Comparison of ENCODE assay signal across 9 mouse cellular contexts in genomic region chr5:122894007-122894637, GRCm38 (mm10). TPM values are rescaled to one million over a fixed set of nuclear protein-coding genes. Genes with fewer than 3 reads are reported as not detected.
DNase-seq lines count a peak whose midpoint lies in the region; ATAC-seq and TF ChIP-seq lines count a peak whose summit lies in the region.
"Had no signal": no experiment of that assay in that cellular context is flagged by ENCODE, and none has a peak within 500 bp of the region (broad histone marks: within the 10 kb centered on the region; RNA-seq: fewer than 3 reads in every experiment).

No protein-coding gene starts in this region.

- no peaks in the 10 kb centered on the region for H3K27me3 ChIP-seq in hindbrain, embryonic 14.5 days (ENCODE audit: control insufficient read depth, insufficient read depth, low read length)
- H3K27me3 ChIP-seq in hindbrain, embryonic 13.5 days: no peaks in the 10 kb centered on the region
- H3K27me3 ChIP-seq in ES-Bruce4 (ENCODE audit: control insufficient read depth, insufficient read depth, low read length, poor library complexity, severe bottlenecking): no peaks in the 10 kb centered on the region
- H3K27me3 ChIP-seq in limb, embryonic 11.5 days (ENCODE audit: control insufficient read depth, insufficient read depth, low read length): no peaks in the 10 kb centered on the region
- H3K27me3 ChIP-seq: lung, embryonic 15.5 days had no signal

- no peak overlapping the region for H3K27ac ChIP-seq in hindbrain, embryonic 14.5 days
- no peak overlapping the region for H3K27ac ChIP-seq in hindbrain, embryonic 13.5 days
- H3K27ac ChIP-seq in ES-Bruce4 (ENCODE audit: insufficient read depth, low read length): no peak overlapping the region
- no peak overlapping the region for H3K27ac ChIP-seq in bone marrow, adult 2 months (ENCODE audit: control insufficient read depth, insufficient read depth, low read depth, low read length, poor library complexity)
- no peak overlapping the region for H3K27ac ChIP-seq in limb, embryonic 11.5 days (replicated peaks; ENCODE audit: low read depth, low read length)
- H3K27ac ChIP-seq: lung, embryonic 15.5 days had no signal

- no peak for TF ChIP-seq POLR2A in ES-Bruce4 (IDR thresholded peaks at IDR 0.05; ENCODE audit: insufficient read depth, low read length)
- no peak for TF ChIP-seq POLR2A in bone marrow, adult 2 months (IDR thresholded peaks at IDR 0.05; ENCODE audit: borderline replicate concordance, control insufficient read depth, low read depth, low read length)

- no peak for ATAC-seq in hindbrain, embryonic 14.5 days (ENCODE audit: low FRiP score)
- ATAC-seq in hindbrain, embryonic 13.5 days (ENCODE audit: low FRiP score): no peak
- ATAC-seq in limb, embryonic 11.5 days (ENCODE audit: insufficient number of reproducible peaks, low FRiP score, low TSS enrichment, low read depth): no peak

- TF ChIP-seq EP300 in ES-Bruce4 (IDR thresholded peaks at IDR 0.05; ENCODE audit: insufficient read depth, low read depth, low read length): no peak

- 94% methylated on average over 5 of the region's 5 CpGs for WGBS in hindbrain, embryonic 14.5 days
- 89% methylated on average over 5 of the region's 5 CpGs for WGBS in hindbrain, embryonic 13.5 days
- WGBS in bone marrow, adult 2 months: 85% methylated on average over 5 of the region's 5 CpGs
- 93% methylated on average over 5 of the region's 5 CpGs for WGBS in limb, embryonic 11.5 days

- H3K9ac ChIP-seq in hindbrain, embryonic 14.5 days: no peak overlapping the region
- H3K9ac ChIP-seq in hindbrain, embryonic 13.5 days: no peak overlapping the region
- no peak overlapping the region for H3K9ac ChIP-seq in ES-Bruce4 (ENCODE audit: low read depth, poor library complexity, severe bottlenecking)
- H3K9ac ChIP-seq in limb, embryonic 11.5 days (ENCODE audit: low read length): no peak overlapping the region
- H3K9ac ChIP-seq: lung, embryonic 15.5 days had no signal

- no peaks in the 10 kb centered on the region for H3K36me3 ChIP-seq in hindbrain, embryonic 14.5 days (replicated peaks; ENCODE audit: control insufficient read depth, insufficient read depth)
- no peaks in the 10 kb centered on the region; the same call in 1 of the 2 replicates for H3K36me3 ChIP-seq in hindbrain, embryonic 13.5 days
- 0 out of 2 replicates have a peak, but pooled peaks cover 4% of the 10 kb centered on the region for H3K36me3 ChIP-seq in ES-Bruce4 (ENCODE audit: control insufficient read depth, insufficient read depth, low read length, poor library complexity, severe bottlenecking)
- no peaks in the 10 kb centered on the region; the same call in 1 of the 2 replicates for H3K36me3 ChIP-seq in limb, embryonic 11.5 days (ENCODE audit: control insufficient read depth, insufficient read depth, low read length)
- H3K36me3 ChIP-seq: lung, embryonic 15.5 days had no signal

- H3K9me3 ChIP-seq in hindbrain, embryonic 14.5 days (ENCODE audit: control insufficient read depth, low read length): no peaks in the 10 kb centered on the region
- no peaks in the 10 kb centered on the region for H3K9me3 ChIP-seq in hindbrain, embryonic 13.5 days
- H3K9me3 ChIP-seq in ES-Bruce4 (replicated peaks; ENCODE audit: control insufficient read depth, insufficient read depth, low read length, poor library complexity, severe bottlenecking): no peaks in the 10 kb centered on the region
- no peaks in the 10 kb centered on the region for H3K9me3 ChIP-seq in limb, embryonic 11.5 days (ENCODE audit: control insufficient read depth, low read length)
- H3K9me3 ChIP-seq: lung, embryonic 15.5 days had no signal

- H3K4me3 ChIP-seq in hindbrain, embryonic 14.5 days (replicated peaks; ENCODE audit: low read length): no peak overlapping the region
- H3K4me3 ChIP-seq in hindbrain, embryonic 13.5 days: no peak overlapping the region
- H3K4me3 ChIP-seq in ES-Bruce4 (ENCODE audit: low read depth, low read length): no peak overlapping the region
- no peak overlapping the region for H3K4me3 ChIP-seq in bone marrow, adult 2 months (replicated peaks; ENCODE audit: control insufficient read depth, low read depth, low read length)
- H3K4me3 ChIP-seq in limb, embryonic 11.5 days (ENCODE audit: low read depth, low read length): no peak overlapping the region
- H3K4me3 ChIP-seq: lung, embryonic 15.5 days had no signal

- H3K4me1 ChIP-seq in hindbrain, embryonic 14.5 days (replicated peaks; ENCODE audit: control insufficient read depth, insufficient read depth, low read length): peaks cover 20% of the 10 kb centered on the region
- H3K4me1 ChIP-seq in hindbrain, embryonic 13.5 days (replicated peaks): peaks cover 48% of the 10 kb centered on the region
- no peaks in the 10 kb centered on the region for H3K4me1 ChIP-seq in ES-Bruce4 (ENCODE audit: control insufficient read depth, insufficient read depth, low read length)
- peaks cover 3% of the 10 kb centered on the region; the same call in 1 of the 2 replicates for H3K4me1 ChIP-seq in bone marrow, adult 2 months (ENCODE audit: control insufficient read depth, insufficient read depth, low read length)
- H3K4me1 ChIP-seq in limb, embryonic 11.5 days (ENCODE audit: control insufficient read depth, insufficient read depth, low read length): peaks cover 16% of the 10 kb centered on the region

- no peak overlapping the region for H3K4me2 ChIP-seq in hindbrain, embryonic 14.5 days (replicated peaks)
- no peak overlapping the region for H3K4me2 ChIP-seq in hindbrain, embryonic 13.5 days
- H3K4me2 ChIP-seq in limb, embryonic 11.5 days (ENCODE audit: low read depth, severe bottlenecking): no peak overlapping the region
- H3K4me2 ChIP-seq: lung, embryonic 15.5 days had no signal

- peak; percentile 64 for TF ChIP-seq CTCF in ES-Bruce4 (IDR thresholded peaks at IDR 0.05; ENCODE audit: low read depth, low read length)
- TF ChIP-seq CTCF in bone marrow, adult 2 months (IDR thresholded peaks at IDR 0.05; ENCODE audit: control insufficient read depth, insufficient read depth, low read length): peak; percentile 68

- DNase-seq in hindbrain, embryonic 14.5 days (ENCODE audit: low spot score): peak; percentile 61
- peak; percentile 36 to 75 for DNase-seq in frontal cortex, adult 2 months (ENCODE audit: extremely low spot score in 1 of 2, low spot score in 1 of 2)
- peak; percentile 81 for DNase-seq in limb, embryonic 11.5 days (ENCODE audit: low spot score)
- DNase-seq in right cerebral cortex, adult 18-20 months: peak; percentile 63
- DNase-seq in urinary bladder, postnatal 36 days (ENCODE audit: low spot score in 2 of 2): no peak

RNA-seq across cellular contexts. Expression of gene Rnf34, which starts 44.3 kb away (rescaled TPM):
- polyA plus RNA-seq in hindbrain, embryonic 14.5 days (2014; fragmentation: Nextera tagmentation; extraction: Ambion mirVana): 46.2 and 54.8 TPM in 2 replicates
- 48.4 and 50.6 TPM in 2 replicates for polyA plus RNA-seq in hindbrain, embryonic 13.5 days (2015; fragmentation: Nextera tagmentation; extraction: Ambion mirVana)
- 28.5 and 34.5 TPM in 2 replicates for polyA plus RNA-seq in ES-Bruce4 (2011; ENCODE audit: insufficient read depth, insufficient read length, low read depth, missing spikeins)
- 4.0 and 11.1 TPM in 2 replicates for polyA plus RNA-seq in bone marrow, adult 2 months (2011; ENCODE audit: insufficient read depth, insufficient read length, low replicate concordance, missing spikeins)
- polyA plus RNA-seq in frontal cortex, adult 2 months (2012; rRNA removed): 27.5 and 31.7 TPM in 2 replicates
- polyA plus RNA-seq in limb, embryonic 11.5 days (2014; fragmentation: Nextera tagmentation; extraction: Ambion mirVana): 56.2 and 57.5 TPM in 2 replicates

Comparison
In these comparisons a context has a peak if more than half of its experiments do, and no peak if none do; other contexts are left out.
1. DNase-seq: peak in hindbrain, embryonic 14.5 days (single experiment), frontal cortex, adult 2 months (2 of 2), limb, embryonic 11.5 days (single experiment) and right cerebral cortex, adult 18-20 months (single experiment); none in urinary bladder, postnatal 36 days (0 of 2).